Mouse (Mus musculus): ENCODE measurements at regions not wholly inside any gene's neighbourhood (a gene's known extent, or its start where the extent isn't known, plus 50 kb on each side); places are given as distances from the start of the nearest gene placed in this dataset.

DNA sequence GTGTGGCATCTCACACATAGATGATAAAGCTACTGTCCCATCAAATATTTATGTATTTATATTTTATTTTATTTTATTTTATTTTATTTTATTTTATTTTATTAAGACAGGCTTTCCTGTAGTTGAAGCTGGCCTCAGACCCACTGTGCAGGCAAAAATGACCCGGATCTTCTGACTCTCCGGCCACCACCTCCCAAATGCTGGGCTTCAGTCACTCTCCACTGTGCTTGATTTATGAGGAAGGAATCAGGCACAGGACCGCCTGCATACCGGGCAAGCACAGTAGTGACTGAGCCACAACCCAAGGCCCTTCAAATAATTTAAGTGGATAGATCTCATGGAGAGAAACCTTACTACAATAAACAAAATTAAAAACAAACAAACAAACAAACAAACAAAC is 309.6 kb upstream of the Adgrl2 start:
- ATAC-seq (replicated peaks in 1 of 2; ENCODE audit: insufficient read depth in 1 of 2, low FRiP score in 2 of 2, low TSS enrichment in 1 of 2, low read depth in 1 of 2, poor library complexity in 2 of 2, severe bottlenecking in 2 of 2) = no peak

DNA sequence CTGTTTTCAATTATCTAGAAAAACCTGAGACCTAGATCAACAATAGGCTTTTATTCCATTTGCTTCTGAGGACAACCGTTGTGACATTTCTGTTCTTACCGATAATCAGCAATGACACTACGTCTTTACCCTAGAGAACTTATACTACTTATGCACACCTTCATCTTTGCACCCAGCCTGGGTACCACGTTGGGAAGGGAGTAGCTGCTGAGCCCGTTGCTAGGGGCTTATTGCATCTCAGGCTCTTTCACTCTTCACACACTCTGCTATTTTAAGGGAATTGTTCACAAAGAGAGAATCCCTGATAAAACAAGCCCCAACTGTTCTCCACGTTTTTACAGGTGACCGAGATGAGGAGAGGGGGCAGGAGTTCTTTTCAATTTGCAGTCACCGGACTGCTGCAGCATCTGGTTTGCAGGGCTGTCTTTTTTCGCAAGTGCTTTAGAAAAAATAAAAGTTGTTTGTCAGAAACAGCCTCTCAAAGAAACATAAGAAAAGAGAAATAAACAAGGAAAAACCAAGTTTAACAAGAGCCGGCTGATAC is 306.1 kb upstream of the Adgrl2 start:
- no peak for ATAC-seq (replicated peaks in 1 of 2; ENCODE audit: insufficient read depth in 1 of 2, low FRiP score in 2 of 2, low TSS enrichment in 1 of 2, low read depth in 1 of 2, poor library complexity in 2 of 2, severe bottlenecking in 2 of 2)

DNA sequence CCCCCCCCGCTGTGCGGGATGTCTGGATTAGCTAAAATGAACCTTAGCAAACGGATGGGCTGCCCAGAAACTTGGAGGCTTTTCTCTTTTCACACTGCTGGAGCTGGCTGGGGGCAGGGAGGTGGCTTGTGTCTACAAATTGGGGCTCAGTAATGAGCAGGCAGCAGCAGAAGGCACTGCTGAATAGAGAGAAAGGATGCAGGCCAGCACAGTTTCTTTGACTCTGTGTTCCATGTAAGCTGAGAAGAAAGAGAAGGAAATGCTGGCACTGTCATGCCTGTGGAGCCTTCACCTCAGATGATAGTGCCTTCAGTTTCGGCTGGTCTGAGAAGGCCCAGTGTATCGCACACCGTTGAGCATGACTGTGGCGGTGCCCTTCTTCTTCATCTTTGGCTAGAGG is 305.6 kb upstream of the Adgrl2 start:
- ATAC-seq (replicated peaks in 1 of 2; ENCODE audit: insufficient read depth in 1 of 2, low FRiP score in 2 of 2, low TSS enrichment in 1 of 2, low read depth in 1 of 2, poor library complexity in 2 of 2, severe bottlenecking in 2 of 2) = no peak

DNA sequence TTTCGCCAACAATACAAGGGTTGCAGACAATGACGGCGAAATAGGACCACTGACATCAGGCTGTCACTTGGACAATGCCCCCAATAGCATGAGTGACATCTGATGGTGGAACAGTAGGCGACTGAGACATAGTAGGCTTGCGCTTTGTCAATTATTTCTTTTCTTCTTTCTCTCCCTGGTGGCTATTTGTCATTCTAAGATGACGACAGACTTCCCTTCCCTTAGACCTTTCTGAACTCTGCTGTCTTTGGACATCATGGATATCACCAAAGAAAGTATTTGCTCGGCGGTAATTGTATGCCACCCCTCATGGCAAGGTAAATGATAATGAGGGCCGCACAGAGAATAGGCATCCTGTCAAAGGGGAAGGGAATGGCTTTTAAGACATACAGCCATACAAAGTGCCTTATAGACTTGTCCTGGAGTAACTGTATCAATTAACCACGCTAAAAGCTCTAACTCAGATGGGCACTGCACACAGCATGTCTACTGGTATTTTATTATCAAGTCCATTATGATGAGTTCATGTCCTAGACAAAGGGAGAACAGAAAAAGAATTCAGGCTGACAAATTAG is 305.0 kb upstream of the Adgrl2 start:
- ATAC-seq (replicated peaks in 1 of 2; ENCODE audit: insufficient read depth in 1 of 2, low FRiP score in 2 of 2, low TSS enrichment in 1 of 2, low read depth in 1 of 2, poor library complexity in 2 of 2, severe bottlenecking in 2 of 2) = no peak

DNA sequence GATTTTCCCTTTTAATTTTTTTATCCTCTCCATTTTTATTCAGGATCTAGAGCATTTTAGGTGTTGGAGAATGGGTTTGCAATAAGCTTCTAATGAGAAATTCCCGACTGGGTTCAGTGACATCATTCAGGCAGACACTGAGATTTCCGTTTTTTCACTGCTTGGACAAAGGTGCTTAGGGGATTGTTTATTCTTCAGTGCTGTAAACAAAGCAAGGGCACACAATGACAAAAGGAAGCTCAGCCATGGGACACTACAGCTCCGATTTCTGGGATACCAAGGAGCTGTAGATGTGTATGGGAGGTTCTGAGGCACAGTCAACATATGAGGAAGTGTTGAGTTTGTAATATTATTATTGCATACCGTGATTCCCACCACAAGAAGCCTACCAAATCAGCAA is 304.1 kb upstream of the Adgrl2 start:
- no peak for ATAC-seq (replicated peaks in 1 of 2; ENCODE audit: insufficient read depth in 1 of 2, low FRiP score in 2 of 2, low TSS enrichment in 1 of 2, low read depth in 1 of 2, poor library complexity in 2 of 2, severe bottlenecking in 2 of 2)

DNA sequence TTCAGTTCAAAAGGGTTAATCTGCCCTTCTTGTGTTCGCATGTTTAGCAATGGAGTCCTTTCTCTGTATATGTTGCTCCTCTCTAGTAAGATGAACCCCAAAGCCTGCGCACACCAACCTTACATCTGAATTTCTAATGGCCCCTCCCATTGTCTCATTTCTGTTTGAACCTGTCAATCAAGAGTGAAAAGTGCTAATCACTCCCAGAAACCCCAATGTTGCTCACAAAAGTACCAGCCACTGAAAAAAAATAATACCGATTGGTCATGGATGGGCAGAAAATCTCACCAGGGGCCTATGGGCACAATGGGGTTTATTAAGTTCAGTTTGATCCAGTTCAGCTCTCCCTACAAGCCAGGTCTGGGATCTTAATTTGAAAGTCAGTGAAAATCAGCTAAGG is 302.1 kb upstream of the Adgrl2 start:
- ATAC-seq (replicated peaks in 1 of 2; ENCODE audit: insufficient read depth in 1 of 2, low FRiP score in 2 of 2, low TSS enrichment in 1 of 2, low read depth in 1 of 2, poor library complexity in 2 of 2, severe bottlenecking in 2 of 2) = no peak

DNA sequence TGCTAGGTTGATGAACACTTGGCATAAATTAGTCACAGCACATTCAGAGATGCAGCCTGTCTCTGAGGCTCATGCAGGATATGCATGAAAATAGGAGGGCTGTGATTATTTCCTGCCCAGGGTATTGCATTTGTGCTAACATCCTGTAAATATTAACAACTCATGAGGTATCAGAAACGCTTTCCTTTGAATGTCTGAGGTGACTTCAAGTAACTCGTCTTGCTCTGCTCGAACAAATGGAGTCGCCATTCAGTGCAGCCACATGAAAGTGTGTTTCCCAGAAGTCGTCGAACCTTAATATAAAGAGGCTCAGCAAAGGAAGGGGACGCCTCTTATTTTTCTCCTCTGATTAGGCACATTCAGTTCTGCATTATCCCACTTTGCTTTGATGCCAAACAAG is 301.1 kb upstream of the Adgrl2 start:
- no peak for ATAC-seq (replicated peaks in 1 of 2; ENCODE audit: insufficient read depth in 1 of 2, low FRiP score in 2 of 2, low TSS enrichment in 1 of 2, low read depth in 1 of 2, poor library complexity in 2 of 2, severe bottlenecking in 2 of 2)

DNA sequence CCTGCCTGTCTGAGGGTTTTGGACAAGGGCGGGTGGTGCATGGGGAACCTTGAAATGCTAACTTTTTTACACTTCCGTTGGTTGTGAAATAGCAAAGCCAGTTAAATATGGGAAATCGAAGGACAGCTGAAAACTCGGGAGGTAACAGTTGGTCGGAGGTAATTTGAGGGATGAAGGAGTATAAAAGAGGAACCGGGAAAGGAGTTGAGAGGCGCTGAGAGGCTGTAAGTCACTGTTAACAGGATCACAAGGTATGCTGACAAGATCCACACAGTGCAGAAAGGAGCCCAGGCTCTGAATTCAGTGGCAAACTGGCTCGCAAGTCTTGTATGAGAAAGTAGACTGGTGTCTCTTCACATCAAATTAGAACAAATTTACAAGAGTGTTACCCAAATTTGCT is 299.9 kb upstream of the Adgrl2 start:
- ATAC-seq (replicated peaks in 1 of 2; ENCODE audit: insufficient read depth in 1 of 2, low FRiP score in 2 of 2, low TSS enrichment in 1 of 2, low read depth in 1 of 2, poor library complexity in 2 of 2, severe bottlenecking in 2 of 2) = peak; percentile 21 to 37; a peak in 2 of 4 replicates

DNA sequence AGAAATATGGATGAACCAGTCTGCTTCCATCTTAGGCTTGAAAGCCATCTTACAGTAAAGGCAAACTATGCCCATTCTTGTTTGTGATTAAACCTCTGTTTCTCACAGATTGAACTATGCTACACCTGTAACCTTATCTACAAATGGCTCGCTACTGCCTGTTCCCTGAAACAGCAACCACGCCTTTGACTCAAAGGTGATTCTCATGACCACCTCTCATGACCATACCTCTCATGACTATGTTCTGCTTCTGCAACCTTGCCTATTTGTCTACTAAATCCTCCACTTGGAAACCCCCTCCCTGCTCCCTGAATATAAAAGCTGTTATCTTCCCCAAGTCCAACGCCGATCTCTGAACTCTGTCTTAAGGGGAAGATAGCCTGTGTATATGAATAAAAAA is 296.7 kb upstream of the Adgrl2 start:
- ATAC-seq (replicated peaks in 1 of 2; ENCODE audit: insufficient read depth in 1 of 2, low FRiP score in 2 of 2, low TSS enrichment in 1 of 2, low read depth in 1 of 2, poor library complexity in 2 of 2, severe bottlenecking in 2 of 2) = no peak

DNA sequence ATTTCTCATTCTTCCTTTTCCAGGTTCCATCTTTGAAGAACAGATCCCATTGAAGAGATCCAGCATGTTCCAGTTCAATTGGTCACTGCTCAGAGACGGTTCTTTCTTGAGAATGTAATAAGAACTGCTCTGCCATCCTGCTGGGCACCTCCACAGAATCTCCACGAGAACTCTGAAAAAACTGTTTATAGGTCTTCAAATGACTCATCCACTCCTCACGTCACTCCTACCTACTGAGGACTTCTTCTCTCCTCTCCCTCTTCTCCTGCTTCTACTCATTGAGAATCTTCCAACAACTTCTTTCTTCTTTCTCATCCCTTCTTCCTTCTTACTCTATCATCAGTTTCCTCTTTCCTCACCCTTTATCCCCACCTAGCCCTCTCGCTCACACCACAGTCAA is 294.6 kb upstream of the Adgrl2 start:
- no peak for ATAC-seq (replicated peaks in 1 of 2; ENCODE audit: insufficient read depth in 1 of 2, low FRiP score in 2 of 2, low TSS enrichment in 1 of 2, low read depth in 1 of 2, poor library complexity in 2 of 2, severe bottlenecking in 2 of 2)

DNA sequence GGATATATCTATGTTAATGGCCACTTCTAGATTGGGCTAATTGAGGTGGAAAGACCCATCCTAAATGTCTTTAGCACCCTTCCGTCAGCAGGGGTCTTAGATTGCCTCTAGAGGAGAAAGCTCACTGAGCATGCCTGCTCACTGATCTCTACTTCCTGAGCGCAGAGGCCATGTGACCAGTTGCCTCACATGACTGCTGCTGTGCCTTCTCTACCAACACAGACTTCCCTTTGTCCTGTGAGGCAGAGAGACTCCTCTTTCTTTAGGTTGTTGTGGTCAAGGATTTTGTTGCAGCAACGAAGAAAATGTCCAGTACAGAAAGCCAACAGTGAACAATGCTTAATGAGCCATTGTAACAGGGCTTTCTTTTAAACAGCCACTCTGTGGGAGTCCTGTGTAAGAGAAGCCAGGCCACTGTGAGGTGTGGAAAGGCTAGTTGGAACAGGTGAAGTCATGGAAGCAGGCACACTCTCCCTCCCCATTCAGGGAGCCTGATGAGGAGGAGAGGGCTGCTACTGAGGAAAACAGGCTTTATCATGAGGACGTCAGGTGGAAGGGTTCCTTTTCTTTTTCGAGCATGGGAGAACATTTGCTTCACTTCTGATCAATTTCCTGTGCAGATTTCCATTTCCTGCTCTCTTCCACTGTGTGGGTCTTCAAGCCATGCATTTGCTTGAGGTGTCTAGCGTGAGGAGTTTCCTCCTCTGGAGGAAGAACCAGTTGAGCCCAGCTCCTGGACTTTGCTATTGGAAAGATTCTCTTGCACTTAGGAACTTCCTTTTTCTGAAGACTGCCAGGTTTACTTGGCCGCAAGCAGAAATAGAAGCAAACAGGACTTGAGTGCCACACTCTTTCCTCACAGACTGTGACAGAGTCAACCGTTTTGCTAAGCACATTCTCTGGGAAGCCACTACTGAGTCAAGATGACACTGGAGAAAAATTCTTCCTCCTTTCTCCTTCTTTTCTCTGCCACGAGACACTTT is 290.7 kb upstream of the Adgrl2 start:
- ATAC-seq (replicated peaks in 1 of 2; ENCODE audit: insufficient read depth in 1 of 2, low FRiP score in 2 of 2, low TSS enrichment in 1 of 2, low read depth in 1 of 2, poor library complexity in 2 of 2, severe bottlenecking in 2 of 2) = peak; percentile 70 to 86

DNA sequence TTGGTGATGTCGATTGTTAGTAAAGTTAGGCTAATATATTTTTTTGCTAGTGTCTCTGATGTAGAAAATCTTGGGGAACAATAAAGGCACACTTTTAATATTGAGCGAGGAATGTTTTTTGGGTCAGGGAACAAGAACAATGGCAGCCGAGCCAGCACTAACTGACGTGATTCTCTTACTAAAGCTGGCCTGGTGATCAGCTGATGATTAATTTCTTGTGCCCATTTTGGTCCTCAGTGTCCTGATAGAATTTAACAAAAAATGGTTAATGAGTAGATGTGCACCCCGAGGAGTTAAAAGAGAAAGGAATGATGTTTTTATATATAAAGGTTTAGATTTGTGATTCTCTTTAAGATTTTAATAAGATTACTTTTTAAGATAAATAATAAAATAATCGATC is 289.0 kb upstream of the Adgrl2 start:
- ATAC-seq (replicated peaks in 1 of 2; ENCODE audit: insufficient read depth in 1 of 2, low FRiP score in 2 of 2, low TSS enrichment in 1 of 2, low read depth in 1 of 2, poor library complexity in 2 of 2, severe bottlenecking in 2 of 2) = no peak

DNA sequence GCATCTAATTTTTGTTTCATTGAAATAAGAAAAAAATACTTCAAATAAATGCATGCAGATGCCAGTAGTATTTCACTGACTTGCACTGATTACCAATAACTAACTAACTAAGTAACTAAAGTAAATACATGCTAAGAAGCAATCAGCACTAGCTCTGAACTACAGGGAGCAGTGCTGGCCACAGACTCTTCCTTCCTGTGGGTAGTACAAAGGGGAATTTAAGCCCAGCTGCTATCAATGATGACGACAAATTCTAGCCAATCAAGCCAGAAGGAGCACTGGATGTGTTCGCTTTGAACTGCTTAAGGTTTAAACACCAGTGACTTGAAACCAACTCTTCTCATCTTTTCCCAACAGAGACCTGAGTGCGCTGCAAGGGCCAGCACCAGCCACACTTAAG is 287.5 kb upstream of the Adgrl2 start:
- peak in 1 of 2 experiments; percentile 51; a peak in 1 of 4 replicates for ATAC-seq (replicated peaks in 1 of 2; ENCODE audit: insufficient read depth in 1 of 2, low FRiP score in 2 of 2, low TSS enrichment in 1 of 2, low read depth in 1 of 2, poor library complexity in 2 of 2, severe bottlenecking in 2 of 2)

DNA sequence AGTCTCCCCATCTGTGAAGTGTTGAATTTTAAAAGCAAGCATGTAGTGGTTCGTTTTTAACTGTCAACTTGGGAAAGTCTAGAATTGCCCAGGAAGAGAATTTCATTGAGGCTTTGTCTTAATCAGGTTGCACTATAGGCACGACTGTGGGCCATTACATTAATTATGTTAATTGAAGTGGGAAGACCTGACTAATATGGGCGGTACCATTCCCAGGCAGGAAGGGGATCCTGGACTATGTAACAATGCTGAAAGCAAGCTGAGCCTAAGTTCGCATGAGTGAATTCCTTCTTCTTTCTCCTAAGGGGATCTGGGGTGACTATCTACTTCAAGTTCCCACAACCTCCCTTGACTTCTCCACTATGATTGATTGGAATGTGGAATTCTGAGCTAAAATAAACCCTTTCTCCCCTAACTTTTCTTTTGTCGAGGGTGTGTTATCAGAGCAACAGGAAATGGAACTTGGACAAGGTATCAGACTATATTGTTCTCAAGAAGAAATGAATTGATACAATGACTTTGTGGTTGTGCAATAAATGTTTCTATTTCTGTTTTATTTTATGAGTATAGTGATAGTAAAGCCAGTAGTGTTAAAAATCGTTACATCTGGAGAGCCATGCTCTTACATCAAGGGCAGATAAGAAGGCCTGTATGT is 285.2 kb upstream of the Adgrl2 start:
- no peak for ATAC-seq (replicated peaks in 1 of 2; ENCODE audit: insufficient read depth in 1 of 2, low FRiP score in 2 of 2, low TSS enrichment in 1 of 2, low read depth in 1 of 2, poor library complexity in 2 of 2, severe bottlenecking in 2 of 2)

DNA sequence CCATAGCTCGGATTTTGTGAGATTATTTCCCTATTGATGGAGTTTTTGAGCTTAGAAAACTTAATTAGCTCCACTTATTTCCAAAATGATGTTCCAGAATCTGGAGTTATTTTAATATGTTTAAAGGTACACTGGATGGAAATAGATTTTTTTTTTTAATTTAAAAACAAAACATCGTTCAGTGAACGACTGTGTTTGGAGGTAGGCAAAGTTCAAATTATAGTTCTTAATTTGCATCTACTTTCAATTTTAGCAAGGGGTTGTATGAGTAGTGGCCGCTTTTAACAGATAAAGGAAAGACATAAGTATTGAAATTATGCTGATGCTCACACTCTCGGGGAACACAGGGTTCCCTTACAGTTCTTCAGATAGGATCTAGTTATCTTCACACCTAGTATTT is 284.6 kb upstream of the Adgrl2 start:
- no peak for ATAC-seq (replicated peaks in 1 of 2; ENCODE audit: insufficient read depth in 1 of 2, low FRiP score in 2 of 2, low TSS enrichment in 1 of 2, low read depth in 1 of 2, poor library complexity in 2 of 2, severe bottlenecking in 2 of 2)

DNA sequence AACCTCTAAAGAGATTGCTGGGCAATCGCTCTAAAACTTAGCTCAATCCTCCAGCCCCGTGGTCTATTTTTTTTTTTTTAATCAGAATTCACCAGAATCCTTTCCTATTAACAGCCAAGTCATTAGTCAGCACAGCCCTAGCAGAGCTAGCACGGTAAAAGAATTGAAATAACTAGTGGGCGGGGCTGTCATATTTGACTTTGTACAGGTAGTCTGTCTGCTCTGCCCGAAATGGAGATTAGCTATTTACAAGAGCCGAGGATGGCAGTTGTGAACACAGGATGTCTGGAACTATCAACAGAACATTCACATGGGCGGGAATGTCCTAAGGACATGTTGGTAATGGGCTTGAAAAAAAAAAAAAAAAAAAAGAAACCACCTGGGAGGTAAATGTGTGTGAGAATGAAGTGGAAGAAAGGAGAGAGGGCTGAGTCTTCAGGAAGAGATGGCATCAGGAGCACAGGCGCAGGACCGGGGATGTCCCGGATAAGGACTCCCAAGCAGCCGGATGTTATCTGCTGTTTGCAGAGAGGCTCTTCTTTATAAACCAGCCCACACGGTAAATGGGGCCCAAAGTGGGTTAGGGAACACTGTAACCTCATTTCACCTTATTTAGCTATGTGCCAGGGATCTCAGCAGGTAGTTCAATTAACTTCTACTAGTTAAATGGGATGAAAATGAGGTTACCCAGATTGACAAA is 283.8 kb upstream of the Adgrl2 start:
- no peak for ATAC-seq (replicated peaks in 1 of 2; ENCODE audit: insufficient read depth in 1 of 2, low FRiP score in 2 of 2, low TSS enrichment in 1 of 2, low read depth in 1 of 2, poor library complexity in 2 of 2, severe bottlenecking in 2 of 2)

DNA sequence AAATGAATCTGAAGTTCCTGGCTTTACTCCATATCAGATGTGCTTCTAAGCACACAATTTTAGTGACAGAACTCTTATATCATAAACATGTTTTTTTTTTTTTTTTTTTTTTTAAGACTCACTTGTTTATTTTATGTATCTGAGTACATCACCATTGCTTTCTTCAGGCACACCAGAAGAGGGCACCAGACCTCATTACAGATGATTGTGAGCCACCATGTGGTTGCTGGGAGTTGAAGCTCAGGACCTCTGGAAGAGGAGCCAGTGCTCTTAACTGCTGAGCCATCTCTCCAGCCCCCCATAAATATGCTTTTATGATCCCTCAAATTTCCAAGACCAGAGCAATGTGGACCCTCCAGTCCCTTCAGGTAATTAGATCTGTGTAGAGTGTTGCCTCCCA is 280.1 kb upstream of the Adgrl2 start:
- no peak for ATAC-seq (replicated peaks in 1 of 2; ENCODE audit: insufficient read depth in 1 of 2, low FRiP score in 2 of 2, low TSS enrichment in 1 of 2, low read depth in 1 of 2, poor library complexity in 2 of 2, severe bottlenecking in 2 of 2)

Measured in hematopoietic stem cell, adult 5-6 weeks (primary cell).